Mouse (Mus musculus): ENCODE measurements around the gene Vmn2r-ps159.
"Not testable (repeated sequence)": the region's sequence is repeated elsewhere in the genome, so short reads cannot be mapped to it uniquely, and the experiment has no call there.

Gene Vmn2r-ps159

DNA sequence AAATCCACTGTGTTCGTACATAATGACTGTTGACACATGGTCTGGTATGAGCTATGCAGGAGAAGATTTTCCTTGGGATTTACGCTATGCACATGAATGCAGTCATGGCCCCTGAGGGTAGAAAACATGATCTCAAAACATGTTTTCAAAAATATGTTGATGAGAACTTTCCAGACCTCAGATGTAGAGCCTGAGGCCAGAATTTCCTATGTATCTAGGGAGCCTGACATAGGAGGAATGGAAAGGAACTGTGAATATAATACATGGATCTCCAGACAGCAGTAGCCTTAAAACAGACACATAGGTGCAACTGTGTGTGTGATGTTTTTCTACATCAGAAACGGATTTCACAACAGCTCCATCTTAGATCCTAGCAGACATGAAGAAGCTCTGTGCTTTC, at the start of gene Vmn2r-ps159:
Gene Vmn2r-ps159 (plus strand): TSS at position 301 of the 400 bp plus-strand sequence.
- not testable (repeated sequence) for DNase-seq (ENCODE audit: extremely low read depth, low read depth)

GRCm38 (mm10) chr4:156341601-156342504, 10.9 kb downstream of the Vmn2r-ps159 start:
- not testable (repeated sequence) for DNase-seq (ENCODE audit: extremely low read depth, low read depth)

GRCm38 (mm10) chr4:156342569-156343325, 11.8 kb downstream of the Vmn2r-ps159 start:
- DNase-seq (ENCODE audit: extremely low read depth, low read depth): no peak

- no peak for DNase-seq (ENCODE audit: extremely low read depth, low read depth)
These were observed 12.4 kb downstream of the Vmn2r-ps159 start for GRCm38 (mm10) chr4:156343332-156343731.

DNA sequence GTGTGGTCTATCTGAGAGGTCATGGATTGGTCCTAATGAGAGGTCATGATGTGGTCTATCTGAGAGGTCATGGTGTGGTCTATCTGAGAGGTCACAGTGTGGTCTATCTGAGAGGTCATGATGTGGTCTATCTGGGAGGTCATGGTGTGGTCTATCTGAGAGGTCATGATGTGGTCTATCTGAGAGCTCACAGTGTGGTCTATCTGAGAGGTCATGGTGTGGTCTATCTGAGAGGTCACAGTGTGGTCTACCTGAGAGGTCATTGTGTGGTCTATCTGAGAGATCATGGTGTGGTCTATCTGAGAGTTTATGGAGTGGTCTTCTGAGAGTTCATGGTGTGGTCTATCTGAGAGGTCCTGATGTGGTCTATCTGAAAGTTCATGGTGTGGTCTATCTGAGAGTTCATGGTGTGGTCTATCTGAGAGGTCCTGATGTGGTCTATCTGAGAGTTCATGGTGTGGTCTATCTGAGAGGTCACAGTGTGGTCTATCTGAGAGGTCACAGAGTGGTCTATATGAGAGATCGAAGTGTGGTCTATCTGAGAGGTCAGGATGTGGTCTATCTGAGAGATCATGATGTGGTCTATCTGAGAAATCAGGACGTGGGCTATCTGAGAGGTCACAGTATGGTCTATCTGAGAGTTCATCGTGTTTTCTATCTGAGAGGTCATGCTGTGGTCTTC, 26.0 kb downstream of the Vmn2r-ps159 start:
- not testable (repeated sequence) for DNase-seq (ENCODE audit: extremely low read depth, low read depth)
